Mouse (Mus musculus) left cerebral cortex, adult 18-20 months (tissue): ENCODE results near the gene Ints5. TPM values are rescaled to one million over a fixed set of nuclear protein-coding genes. Genes with fewer than 3 reads are reported as not detected.
A peak's percentile ranks its signal among the peaks of the same experiment; 100 is the strongest.

Experiments used
- DNase-seq, 2 experiments: peaks; one replicate each; pipeline ENCODE4 v3.0.0; 2021 to 2022; ENCODE audit warnings: low spot score in 2 of 2, mixed read lengths in 1 of 2
- microRNA-seq, 2 experiments: library from miRNA; unstranded; fragments of <30 nt; microRNA quantifications; one replicate each; pipeline ENCODE4 v1.2.0; 2021
- total RNA-seq, 2 experiments: library from RNA; stranded (reverse); gene quantifications; 2 replicates each; pipeline ENCODE4 v1.2.3; 2021

Ints5 gene
- total RNA-seq, 2 experiments from 2014 or later: 23.9 to 24.6 TPM

- no peak for DNase-seq
These were observed 35.2 kb downstream of the Ints5 start for GRCm38 (mm10) chr19:8927891-8928525.

DNA sequence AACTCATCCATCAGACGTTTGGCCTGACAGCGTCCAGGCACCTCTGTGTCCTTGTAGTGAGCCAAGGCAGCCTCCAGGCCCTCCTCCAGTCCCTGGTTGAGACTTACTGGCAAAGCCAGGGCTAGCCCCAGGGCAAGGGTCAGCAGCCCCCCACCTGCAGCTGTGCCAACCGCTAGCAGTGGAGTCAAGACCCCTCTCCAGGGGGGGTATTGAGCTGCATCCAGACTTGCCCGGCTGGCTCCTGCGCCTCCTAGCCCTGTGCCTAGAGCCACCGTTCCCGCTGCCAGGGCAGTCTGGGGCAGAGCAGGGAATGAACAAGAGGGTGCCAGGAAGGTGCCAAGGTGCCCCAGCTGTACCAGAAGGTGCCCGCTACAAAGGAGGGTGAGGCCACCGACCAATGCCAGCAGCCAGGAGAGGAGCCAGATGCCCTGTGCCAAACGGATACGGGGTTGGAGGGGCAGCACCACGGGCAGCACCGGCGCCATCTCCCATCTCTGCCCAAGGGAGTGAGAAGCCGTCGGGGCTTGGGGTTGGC, 36.0 kb downstream of the Ints5 start:
- DNase-seq: no peak

- DNase-seq: peak in 1 of 2 experiments; percentile 41
These were observed 36.7 kb downstream of the Ints5 start, which contains the start of the genes Rom1 and Eml3 for GRCm38 (mm10) chr19:8929224-8930088. Gene Rom1, minus strand, starts transcription at chr19:8929356. Gene Eml3, plus strand, starts transcription at chr19:8929552.

- no peak for DNase-seq
These were observed 37.3 kb downstream of the Ints5 start for GRCm38 (mm10) chr19:8930117-8930516.

GRCm38 (mm10) chr19:8930771-8931170, 38.0 kb downstream of the Ints5 start:
- no peak for DNase-seq

- DNase-seq: no peak
These were observed 43.9 kb downstream of the Ints5 start for GRCm38 (mm10) chr19:8936736-8937135.

DNA sequence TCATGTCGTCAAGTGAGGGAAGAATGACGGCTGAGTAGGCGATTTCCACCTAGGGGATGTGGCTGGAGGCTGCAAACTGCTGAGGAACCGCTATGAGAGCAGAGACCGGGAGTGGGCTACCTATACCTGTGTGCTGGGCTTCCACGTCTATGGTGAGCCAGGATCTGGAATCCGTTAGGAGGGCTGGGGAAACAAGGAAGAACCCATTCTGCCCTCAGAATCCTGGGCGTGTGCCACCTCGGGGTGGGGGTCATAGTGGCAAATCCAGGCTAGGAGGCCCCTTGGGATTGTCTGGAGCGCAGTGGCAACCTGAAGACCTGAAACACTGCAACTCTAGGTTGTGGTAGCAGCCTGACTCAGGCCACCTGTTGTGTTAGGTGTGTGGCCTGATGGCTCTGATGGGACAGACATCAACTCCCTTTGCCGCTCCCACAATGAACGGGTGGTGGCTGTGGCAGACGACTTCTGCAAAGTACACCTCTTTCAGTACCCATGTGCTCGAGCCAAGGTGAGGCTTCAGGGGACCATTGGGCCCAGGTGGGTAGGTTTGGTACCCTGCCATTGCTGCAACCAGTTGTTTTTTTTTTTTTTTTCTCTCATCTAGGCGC, 47.8 kb downstream of the Ints5 start:
- DNase-seq: no peak

DNA sequence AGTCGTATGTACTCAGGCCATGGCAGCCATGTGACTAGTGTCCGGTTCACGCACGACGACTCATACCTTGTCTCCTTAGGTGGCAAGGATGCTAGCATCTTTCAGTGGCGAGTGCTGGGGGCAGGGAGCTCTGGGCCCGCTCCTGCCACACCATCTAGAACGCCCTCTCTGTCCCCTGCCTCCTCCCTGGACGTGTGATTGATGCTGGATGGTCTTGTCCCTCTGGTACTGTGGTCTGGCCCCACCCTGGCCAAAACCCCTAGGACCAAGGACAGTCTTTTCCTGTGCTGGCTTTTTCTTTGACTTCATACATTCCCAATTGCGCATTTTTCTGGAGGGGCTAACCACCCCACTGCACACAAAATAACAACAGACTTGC, 48.3 kb downstream of the Ints5 start:
- no peak for DNase-seq

DNA sequence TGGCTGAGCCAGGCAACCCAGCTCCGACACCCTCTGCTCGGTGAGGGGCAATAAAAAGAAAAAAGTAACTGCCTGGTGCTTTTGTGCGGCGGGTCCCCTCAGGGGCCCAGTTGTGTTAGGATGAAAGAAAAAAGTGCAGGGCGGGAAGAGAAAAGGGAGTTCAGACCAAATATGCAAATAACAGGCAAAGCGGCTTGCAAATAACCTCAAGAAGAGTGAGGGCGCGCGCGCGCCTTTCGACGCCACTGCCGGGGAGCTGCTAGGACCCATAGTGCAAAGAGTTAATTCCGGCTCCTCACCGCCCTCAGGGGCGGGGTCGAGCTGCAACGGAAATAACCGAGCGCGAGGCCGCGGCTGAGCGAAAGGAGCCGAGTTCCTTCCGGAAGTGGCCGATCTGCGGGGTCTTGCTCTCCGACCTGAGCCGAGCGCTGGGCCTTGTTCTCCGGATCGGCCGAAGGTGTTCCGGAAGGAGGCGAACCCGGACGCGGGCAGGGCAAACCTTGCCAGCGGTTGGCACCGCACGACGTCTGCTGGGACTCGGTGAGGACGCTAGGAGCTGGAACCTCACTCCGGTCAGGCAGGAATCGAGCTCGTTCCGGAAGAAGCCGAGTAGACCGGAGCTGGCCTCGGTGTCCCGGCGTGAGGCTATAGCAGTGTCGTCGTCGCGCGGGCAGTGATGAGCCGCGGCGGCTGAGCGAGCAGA, 48.9 kb downstream of the Ints5 start, which contains the start of gene Mta2:
Gene Mta2, plus strand, starts transcription at position 361 of the 703 bp plus-strand sequence.
- DNase-seq: peak; percentile 93 to 97

GRCm38 (mm10) chr19:8942276-8942964, 49.6 kb downstream of the Ints5 start:
- peak; percentile 48 to 54 for DNase-seq

DNA sequence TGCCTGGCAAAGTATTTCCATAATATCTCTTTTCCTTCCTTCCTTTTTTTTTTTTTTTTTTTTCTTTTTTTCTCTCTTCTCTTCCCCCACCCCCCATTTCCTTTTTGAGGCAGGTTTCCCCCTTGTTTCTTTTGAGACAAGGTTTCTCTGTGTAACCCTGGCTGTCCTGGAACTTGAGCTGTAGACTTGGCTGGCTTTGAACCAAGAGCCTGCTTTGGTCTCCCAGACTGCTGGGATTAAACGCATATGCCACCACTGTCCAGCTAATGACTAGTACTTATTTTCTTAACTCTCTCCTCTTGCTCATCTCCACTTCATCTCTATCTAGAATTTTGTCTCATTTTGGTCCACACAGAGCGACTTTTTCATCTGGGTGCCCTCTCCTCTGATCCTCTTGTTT, 50.2 kb downstream of the Ints5 start:
- no peak for DNase-seq

GRCm38 (mm10) chr19:8944062-8944461, 51.3 kb downstream of the Ints5 start:
- no peak for DNase-seq

GRCm38 (mm10) chr19:8944750-8945149, 51.9 kb downstream of the Ints5 start:
- no peak for DNase-seq

- DNase-seq: no peak
These were observed 52.4 kb downstream of the Ints5 start for GRCm38 (mm10) chr19:8945251-8945650.

- DNase-seq: no peak
These were observed 54.1 kb downstream of the Ints5 start for GRCm38 (mm10) chr19:8946929-8947328.

Small RNA genes lying within 50 kb of the gene (microRNA-seq; reads per million reads assigned to microRNA genes)
- 0.25 to 0.42 reads per million in 2 experiments for gene Mir5136

Other genes starting within 250 kb of the Ints5 start
- 100 to 1,000 TPM; 141 to 144 TPM for gene Chrm1, start 229.2 kb upstream of the Ints5 start, total RNA-seq
- gene Slc3a2, start 169.6 kb upstream of the Ints5 start, total RNA-seq: 100 to 1,000 TPM; 148 to 152 TPM
- gene Wdr74, start 157.2 kb upstream of the Ints5 start, total RNA-seq: 10 to 100 TPM; 46.9 to 50.5 TPM
- 1 to 10 TPM in 1 of 2 experiments, under 1 TPM in 1; 0.94 to 1.5 TPM for gene 1700092M07Rik, start 152.3 kb upstream of the Ints5 start, total RNA-seq
- 10 to 100 TPM; 70.1 to 72.7 TPM for gene Stx5a, start 151.6 kb upstream of the Ints5 start, total RNA-seq
- gene Nxf1, start 135.9 kb upstream of the Ints5 start, total RNA-seq: 10 to 100 TPM; 78.1 to 88.5 TPM
- 10 to 100 TPM; 57.3 to 63.7 TPM for gene Tmem223, start 122.0 kb upstream of the Ints5 start, total RNA-seq
- gene Tmem179b, start 118.5 kb upstream of the Ints5 start, total RNA-seq: 1 to 10 TPM; 7.6 to 7.8 TPM
- gene Taf6l, start 106.6 kb upstream of the Ints5 start, total RNA-seq: 10 to 100 TPM; 13.7 to 15.9 TPM
- gene Polr2g, start 94.4 kb upstream of the Ints5 start, total RNA-seq: 100 to 1,000 TPM; 106 to 107 TPM
- 1 to 10 TPM; 5.5 to 6.0 TPM for gene Zbtb3, start 90.5 kb upstream of the Ints5 start, total RNA-seq
- 10 to 100 TPM; 38.7 to 42.4 TPM for gene Ttc9c, start 73.7 kb upstream of the Ints5 start, total RNA-seq
- 100 to 1,000 TPM; 123 to 127 TPM for gene Hnrnpul2, start 73.0 kb upstream of the Ints5 start, total RNA-seq
- gene AC129217.1, start 63.2 kb upstream of the Ints5 start, total RNA-seq: 1 to 10 TPM in 1 of 2 experiments, not detected in 1; 2.3 TPM
- gene Bscl2, start 55.5 kb upstream of the Ints5 start, total RNA-seq: 100 to 1,000 TPM in 1 of 2 experiments, 10 to 100 TPM in 1; 98.1 to 112 TPM
- gene Gng3, start 53.8 kb upstream of the Ints5 start, total RNA-seq: 100 to 1,000 TPM; 181 to 184 TPM
- 1 to 10 TPM; 1.2 to 1.7 TPM for gene Lrrn4cl, start 42.2 kb upstream of the Ints5 start, total RNA-seq
- gene Ubxn1, start 21.5 kb upstream of the Ints5 start, total RNA-seq: 10 to 100 TPM; 91.4 to 96.7 TPM
- gene Uqcc3, start 12.1 kb upstream of the Ints5 start, total RNA-seq: 10 to 100 TPM; 29.7 to 37.1 TPM
- gene Lbhd1, start 9.3 kb upstream of the Ints5 start, total RNA-seq: 1 to 10 TPM; 8.2 TPM
- not detected for gene Gm49403, start 9.1 kb upstream of the Ints5 start, total RNA-seq
- 10 to 100 TPM; 20.2 to 23.0 TPM for gene 1810009A15Rik, start 4.2 kb upstream of the Ints5 start, total RNA-seq
- gene Gm49416, start 4.1 kb upstream of the Ints5 start, total RNA-seq: 1 to 10 TPM; 2.1 to 3.8 TPM
- gene Ganab, start 5.1 kb downstream of the Ints5 start, total RNA-seq: 10 to 100 TPM; 93.2 to 93.8 TPM
- 100 to 1,000 TPM; 188 to 189 TPM for gene B3gat3, start 27.4 kb downstream of the Ints5 start, total RNA-seq
- 1 to 10 TPM; 6.4 to 7.6 TPM for gene Rom1, start 36.4 kb downstream of the Ints5 start, total RNA-seq
- gene Eml3, start 36.5 kb downstream of the Ints5 start, total RNA-seq: 10 to 100 TPM in 1 of 2 experiments, 1 to 10 TPM in 1; 9.0 to 11.5 TPM
- 10 to 100 TPM; 49.6 to 49.8 TPM for gene Mta2, start 48.9 kb downstream of the Ints5 start, total RNA-seq
- 10 to 100 TPM; 22.5 to 23.7 TPM for gene Tut1, start 60.8 kb downstream of the Ints5 start, total RNA-seq
- gene Eef1g, start 74.0 kb downstream of the Ints5 start, total RNA-seq: 100 to 1,000 TPM; 251 to 256 TPM
- gene Ahnak, start 96.3 kb downstream of the Ints5 start, total RNA-seq: 10 to 100 TPM; 18.6 to 23.5 TPM
- gene Scgb1a1, start 195.0 kb downstream of the Ints5 start, total RNA-seq: not detected
- gene Asrgl1, start 242.6 kb downstream of the Ints5 start, total RNA-seq: 100 to 1,000 TPM; 131 to 136 TPM